Mouse (Mus musculus) cerebellum, adult 9-10 months (tissue): ENCODE results near the gene Olfr319.
"Not testable (repeated sequence)": the region's sequence is repeated elsewhere in the genome, so short reads cannot be mapped to it uniquely, and the experiment has no call there.

Experiments
- DNase-seq: peaks from one replicate; pipeline ENCODE4 v3.0.0; 2022

The Olfr319 gene

GRCm38 (mm10) chr11:58698862-58699261 lies at the start of gene Olfr319:
Gene Olfr319 (plus strand): TSS chr11:58699162.
- DNase-seq = no peak

GRCm38 (mm10) chr11:58655151-58655550 lies 43.8 kb upstream of the Olfr319 start:
- no peak for DNase-seq

- DNase-seq = no peak
Observed at GRCm38 (mm10) chr11:58658596-58658995, 40.4 kb upstream of the Olfr319 start, which contains the start of gene Olfr322. Gene Olfr322 (plus strand): TSS chr11:58658782.

- DNase-seq = no peak
Observed at GRCm38 (mm10) chr11:58669252-58669651, 29.7 kb upstream of the Olfr319 start.

- no peak for DNase-seq
Observed at GRCm38 (mm10) chr11:58671825-58672224, 27.1 kb upstream of the Olfr319 start.

- DNase-seq = no peak
Observed at GRCm38 (mm10) chr11:58680799-58681198, 18.2 kb upstream of the Olfr319 start, which contains the start of gene Olfr320. Gene Olfr320 (plus strand): TSS chr11:58681099.

GRCm38 (mm10) chr11:58709086-58709485 lies 10.1 kb downstream of the Olfr319 start:
- DNase-seq = no peak

GRCm38 (mm10) chr11:58717723-58718122 lies 18.8 kb downstream of the Olfr319 start:
- not testable (repeated sequence) for DNase-seq

GRCm38 (mm10) chr11:58719701-58720100 lies 20.7 kb downstream of the Olfr319 start:
- no peak for DNase-seq

- DNase-seq = no peak
Observed at GRCm38 (mm10) chr11:58723914-58724313, 25.0 kb downstream of the Olfr319 start, which contains the start of gene Olfr318. Gene Olfr318 (minus strand): TSS chr11:58724014.

GRCm38 (mm10) chr11:58727896-58728650 lies 29.1 kb downstream of the Olfr319 start:
- not testable (repeated sequence) for DNase-seq

GRCm38 (mm10) chr11:58733372-58733771 lies 34.4 kb downstream of the Olfr319 start:
- DNase-seq = no peak

- DNase-seq = no peak
Observed at GRCm38 (mm10) chr11:58738792-58739262, 39.9 kb downstream of the Olfr319 start, which contains the start of gene Olfr317. Gene Olfr317 (minus strand): TSS chr11:58739212.

GRCm38 (mm10) chr11:58751096-58751495 lies 52.1 kb downstream of the Olfr319 start:
- DNase-seq = not testable (repeated sequence)

GRCm38 (mm10) chr11:58752434-58752833 lies 53.5 kb downstream of the Olfr319 start, which contains the start of gene Olfr316:
Gene Olfr316 (plus strand): TSS chr11:58752734.
- no peak for DNase-seq
